Mouse (Mus musculus) megakaryocyte, embryonic 14.5 days (primary cell): ENCODE results near the gene Miga2.

ENCODE experiments used
- FLI1 ChIP-seq: IDR thresholded peaks from 2 replicates; pipeline ENCODE4 v1.6.1; 2012; ENCODE audit warnings: low read length, inconsistent platforms, mixed read lengths
- GATA1 ChIP-seq: IDR thresholded peaks from 3 replicates; pipeline ENCODE4 v1.6.1; 2012; ENCODE audit warnings: mixed read lengths, low read length, inconsistent platforms, borderline replicate concordance

DNA sequence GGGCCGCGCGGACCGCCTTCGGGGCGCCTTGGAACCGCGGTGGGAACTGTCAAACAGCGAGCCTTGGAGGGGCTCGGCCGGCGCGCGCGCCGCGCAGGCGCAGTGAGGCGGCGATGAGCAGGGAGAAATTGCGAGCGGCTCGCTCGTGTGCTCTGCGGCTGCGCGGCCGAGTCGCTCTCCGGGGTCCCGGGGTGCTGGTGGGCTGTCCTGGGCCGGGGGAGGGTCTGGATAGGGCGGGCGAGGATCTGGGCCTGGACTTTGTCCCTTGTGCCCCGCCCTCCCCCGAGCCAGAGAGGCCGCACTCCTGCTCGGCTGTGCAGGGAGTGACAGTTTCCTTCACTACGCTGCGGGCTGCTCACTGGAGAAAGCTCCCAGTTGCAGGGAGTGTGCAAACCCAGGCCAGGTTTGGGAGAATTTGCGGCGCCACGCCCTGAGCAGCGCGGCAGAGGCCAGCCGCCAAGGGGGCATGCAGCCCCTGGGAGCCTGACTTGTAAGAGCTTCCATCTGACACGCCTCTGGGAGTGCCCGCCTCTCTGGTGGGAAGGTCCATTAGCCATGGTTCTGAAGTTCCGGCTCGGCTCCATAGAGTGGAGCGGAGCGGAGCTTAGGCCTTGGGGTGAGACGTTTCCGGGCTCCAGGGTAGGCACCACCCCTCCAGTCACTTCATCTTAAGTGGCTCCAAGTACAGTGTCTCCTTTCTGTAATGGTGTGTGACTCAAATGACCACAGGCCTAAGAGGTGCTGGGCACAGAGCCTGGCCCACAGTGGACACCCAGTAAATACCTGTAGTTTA is 28.7 kb downstream of the Miga2 start:
- TF ChIP-seq GATA1 = no peak
- no peak for TF ChIP-seq FLI1
